Mouse (Mus musculus): ENCODE data around the gene Uqcr11. TPM values are rescaled to one million over a fixed set of nuclear protein-coding genes. Genes with fewer than 3 reads are reported as not detected.
A peak's percentile ranks its signal among the peaks of the same experiment; 100 is the strongest.

The Uqcr11 gene
- polyA plus RNA-seq, 1 experiment from 2014 or later, result 532 TPM

DNA sequence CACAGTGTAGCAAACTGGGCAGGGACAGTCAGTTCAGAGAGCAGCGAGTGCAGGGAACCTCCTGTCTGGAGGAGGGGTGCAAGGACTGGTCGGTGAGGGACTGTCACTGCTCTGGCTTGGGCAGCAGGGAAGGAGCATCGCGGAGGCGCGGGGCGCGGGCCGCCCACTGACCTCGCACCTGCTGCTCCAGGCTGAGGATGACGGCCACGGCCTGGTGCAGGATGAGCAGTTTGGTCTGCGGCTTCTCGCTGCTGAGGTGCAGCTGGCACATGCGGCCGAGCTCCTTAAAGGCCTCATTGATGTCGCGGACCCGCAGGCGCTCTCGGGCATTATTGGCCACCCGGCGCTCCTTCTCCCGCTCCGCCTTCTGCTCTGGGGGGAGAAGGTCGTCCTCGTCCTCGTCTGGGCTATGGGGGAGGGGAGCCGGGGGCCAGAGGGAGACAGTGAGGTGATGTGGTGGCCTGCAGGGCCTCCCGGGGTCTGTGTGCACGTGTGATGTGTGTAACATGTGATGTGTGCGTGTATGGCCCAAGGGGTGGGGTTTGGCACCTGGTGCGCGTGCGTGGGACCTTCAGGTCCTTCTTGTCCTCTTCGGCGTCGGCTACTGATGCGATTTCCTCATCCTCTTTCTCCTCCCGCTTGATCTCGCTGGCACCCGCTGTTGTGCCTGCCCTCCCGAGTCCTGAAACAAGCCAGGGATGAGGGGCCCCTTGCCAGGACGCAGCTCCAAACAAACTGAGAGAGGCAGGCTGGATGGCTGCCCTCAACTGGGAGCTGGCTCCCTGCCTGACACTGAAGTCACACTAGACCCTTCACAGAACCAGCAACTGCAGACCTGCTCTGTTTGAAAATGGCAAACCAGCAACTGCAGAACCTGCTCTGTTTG is 6.3 kb upstream of the Uqcr11 start:
- Histone ChIP-seq H3K9ac (replicated peaks; ENCODE audit: low read length) (no peak overlapping the region), H3K9me3 (ENCODE audit: control insufficient read depth, low read length) (no peaks in the 10 kb centered on the region), H3K4me1 (ENCODE audit: control insufficient read depth, insufficient read depth, low read length) (no peaks in the 10 kb centered on the region), H3K4me3 (replicated peaks; ENCODE audit: low read depth, low read length) (no peak overlapping the region), H3K4me2 (ENCODE audit: low read length) (no peak overlapping the region), H3K36me3 (ENCODE audit: control insufficient read depth, insufficient read depth, low read length) (peaks cover 85% of the 10 kb centered on the region), H3K27me3 (ENCODE audit: control insufficient read depth, insufficient read depth, low read length) (no peaks in the 10 kb centered on the region), H3K27ac (replicated peaks; ENCODE audit: low read depth, low read length) (no peak overlapping the region)
- WGBS, result 83% methylated on average over 44 of the region's 44 CpGs
- ATAC-seq (ENCODE audit: low FRiP score, low TSS enrichment) (no peak), DNase-seq (no peak)

- Histone ChIP-seq H3K4me1 (ENCODE audit: control insufficient read depth, insufficient read depth, low read length) (peaks cover 17% of the 10 kb centered on the region), H3K9me3 (ENCODE audit: control insufficient read depth, low read length) (no peaks in the 10 kb centered on the region), H3K27ac (replicated peaks; ENCODE audit: low read depth, low read length) (no peak overlapping the region), H3K9ac (replicated peaks; ENCODE audit: low read length) (no peak overlapping the region), H3K36me3 (ENCODE audit: control insufficient read depth, insufficient read depth, low read length) (peaks cover 49% of the 10 kb centered on the region), H3K4me2 (ENCODE audit: low read length) (0 out of 2 replicates have a peak overlapping the region, but pooled peaks have one; percentile 95), H3K4me3 (replicated peaks; ENCODE audit: low read depth, low read length) (no peak overlapping the region), H3K27me3 (ENCODE audit: control insufficient read depth, insufficient read depth, low read length) (no peaks in the 10 kb centered on the region)
- DNase-seq, result no peak
- no peak for ATAC-seq (ENCODE audit: low FRiP score, low TSS enrichment)
- 54% methylated on average over 4 of the region's 4 CpGs for WGBS
Observed at GRCm38 (mm10) chr10:80407924-80408323, 1.3 kb upstream of the Uqcr11 start.

DNA sequence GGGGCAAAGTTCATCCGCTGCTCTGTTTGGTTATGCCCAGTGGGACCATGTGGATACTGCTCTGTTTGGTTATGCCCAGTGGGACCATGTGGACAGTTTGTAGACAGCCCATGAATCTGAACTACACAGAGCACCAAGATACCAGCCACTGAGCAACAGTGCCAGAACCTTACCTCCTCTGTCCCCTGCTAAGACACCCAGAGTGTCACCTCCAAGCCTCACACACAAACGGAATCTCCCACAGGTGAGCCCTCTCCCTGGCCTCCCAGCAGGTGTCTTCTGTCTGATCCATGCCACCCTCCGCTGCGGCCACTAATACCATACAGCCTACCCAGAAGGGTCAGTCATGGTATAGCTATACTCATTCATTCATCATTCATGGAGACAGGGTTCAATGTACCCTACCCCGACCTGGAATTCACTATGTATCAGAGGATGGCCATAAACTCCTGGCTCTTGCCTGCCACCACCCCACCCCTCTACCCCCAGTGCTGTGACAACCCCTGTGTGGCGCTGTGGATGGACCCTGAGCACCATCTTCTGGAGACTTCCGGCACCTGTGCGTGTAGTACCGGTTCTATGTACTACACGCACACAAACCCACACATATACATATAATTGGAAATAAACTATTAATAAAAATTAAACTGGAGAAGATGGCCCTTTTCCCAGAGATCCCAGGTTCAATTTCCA is 1.0 kb downstream of the Uqcr11 start:
- H3K27me3 ChIP-seq (ENCODE audit: control insufficient read depth, insufficient read depth, low read length), result no peaks in the 10 kb centered on the region
- H3K27ac ChIP-seq (replicated peaks; ENCODE audit: low read depth, low read length), result no peak overlapping the region
- H3K4me1 ChIP-seq (ENCODE audit: control insufficient read depth, insufficient read depth, low read length), result peaks cover 18% of the 10 kb centered on the region
- DNase-seq (no peak), ATAC-seq (ENCODE audit: low FRiP score, low TSS enrichment) (no peak)
- H3K9ac ChIP-seq (replicated peaks; ENCODE audit: low read length), result peak overlapping the region; percentile 80
- H3K36me3 ChIP-seq (ENCODE audit: control insufficient read depth, insufficient read depth, low read length), result peaks cover 45% of the 10 kb centered on the region
- H3K9me3 ChIP-seq (ENCODE audit: control insufficient read depth, low read length), result no peaks in the 10 kb centered on the region
- 60% methylated on average over 10 of the region's 10 CpGs for WGBS
- peak overlapping the region; percentile 95 for H3K4me2 ChIP-seq (ENCODE audit: low read length)
- peak overlapping the region; percentile 81 for H3K4me3 ChIP-seq (replicated peaks; ENCODE audit: low read depth, low read length)

DNA sequence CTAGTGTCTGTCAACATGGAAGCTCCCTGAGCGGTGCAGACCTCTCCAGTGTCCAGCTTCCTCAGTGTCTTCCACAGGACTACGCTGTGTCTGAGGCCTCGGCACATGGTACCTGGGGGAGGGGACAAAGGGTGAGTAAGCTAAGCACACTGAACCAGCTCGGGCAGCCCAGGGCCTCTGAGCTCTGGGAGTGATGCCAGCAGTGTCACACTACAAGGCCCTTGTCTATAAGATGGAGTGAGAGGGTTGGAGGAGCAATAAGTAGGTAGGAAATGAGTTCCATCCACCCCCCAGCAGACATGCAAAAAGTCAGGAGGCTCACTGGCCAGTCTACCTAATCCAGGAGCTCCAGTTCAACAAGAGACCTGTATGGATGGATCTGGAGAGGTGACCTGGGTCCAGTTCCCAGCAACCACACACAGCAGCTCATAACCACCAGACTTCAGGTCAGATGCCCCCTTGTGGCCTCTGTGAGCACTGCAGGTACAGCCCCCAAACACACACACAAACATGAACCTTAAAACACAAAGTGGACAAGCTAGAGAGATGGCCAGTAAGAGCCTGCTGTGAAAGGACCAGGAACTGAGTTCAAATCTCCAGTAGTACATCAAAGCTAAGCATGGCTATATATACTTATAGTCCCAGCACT is 3.5 kb downstream of the Uqcr11 start:
- no peak for ATAC-seq (ENCODE audit: low FRiP score, low TSS enrichment)
- 91% methylated on average over 4 of the region's 4 CpGs for WGBS
- no peaks in the 10 kb centered on the region for H3K9me3 ChIP-seq (ENCODE audit: control insufficient read depth, low read length)
- H3K36me3 ChIP-seq (ENCODE audit: control insufficient read depth, insufficient read depth, low read length), result peaks cover 32% of the 10 kb centered on the region
- H3K27ac ChIP-seq (replicated peaks; ENCODE audit: low read depth, low read length), result no peak overlapping the region
- H3K4me1 ChIP-seq (ENCODE audit: control insufficient read depth, insufficient read depth, low read length), result peaks cover 26% of the 10 kb centered on the region
- DNase-seq, result no peak
- no peak overlapping the region for H3K4me3 ChIP-seq (replicated peaks; ENCODE audit: low read depth, low read length)
- H3K27me3 ChIP-seq (ENCODE audit: control insufficient read depth, insufficient read depth, low read length), result no peaks in the 10 kb centered on the region
- H3K9ac ChIP-seq (replicated peaks; ENCODE audit: low read length), result no peak overlapping the region
- no peak overlapping the region for H3K4me2 ChIP-seq (ENCODE audit: low read length)

GRCm38 (mm10) chr10:80400704-80401161 is 5.9 kb downstream of the Uqcr11 start:
- ATAC-seq (ENCODE audit: low FRiP score, low TSS enrichment) (no peak), DNase-seq (no peak)
- peak overlapping the region; percentile 92 for H3K4me2 ChIP-seq (ENCODE audit: low read length)
- H3K27me3 ChIP-seq (ENCODE audit: control insufficient read depth, insufficient read depth, low read length), result no peaks in the 10 kb centered on the region
- peaks cover 30% of the 10 kb centered on the region for H3K4me1 ChIP-seq (ENCODE audit: control insufficient read depth, insufficient read depth, low read length)
- H3K9me3 ChIP-seq (ENCODE audit: control insufficient read depth, low read length), result no peaks in the 10 kb centered on the region
- peak overlapping the region; percentile 99; the same call in 1 of the 2 replicates for H3K27ac ChIP-seq (replicated peaks; ENCODE audit: low read depth, low read length)
- no peak overlapping the region for H3K4me3 ChIP-seq (replicated peaks; ENCODE audit: low read depth, low read length)
- 86% methylated on average over 4 of the region's 4 CpGs for WGBS
- H3K36me3 ChIP-seq (ENCODE audit: control insufficient read depth, insufficient read depth, low read length), result peaks cover 39% of the 10 kb centered on the region
- H3K9ac ChIP-seq (replicated peaks; ENCODE audit: low read length), result 0 out of 2 replicates have a peak overlapping the region, but pooled peaks have one; percentile 56

GRCm38 (mm10) chr10:80399973-80400703 is 6.5 kb downstream of the Uqcr11 start:
- Histone ChIP-seq H3K4me3 (replicated peaks; ENCODE audit: low read depth, low read length) (peak overlapping the region; percentile 74), H3K4me2 (ENCODE audit: low read length) (peak overlapping the region; percentile 92), H3K9me3 (ENCODE audit: control insufficient read depth, low read length) (no peaks in the 10 kb centered on the region), H3K36me3 (ENCODE audit: control insufficient read depth, insufficient read depth, low read length) (peaks cover 45% of the 10 kb centered on the region), H3K4me1 (ENCODE audit: control insufficient read depth, insufficient read depth, low read length) (peaks cover 24% of the 10 kb centered on the region), H3K27me3 (ENCODE audit: control insufficient read depth, insufficient read depth, low read length) (no peaks in the 10 kb centered on the region), H3K27ac (replicated peaks; ENCODE audit: low read depth, low read length) (peak overlapping the region; percentile 99), H3K9ac (replicated peaks; ENCODE audit: low read length) (peak overlapping the region; percentile 56)
- 15% methylated on average over 17 of the region's 17 CpGs for WGBS
- DNase-seq (no peak), ATAC-seq (ENCODE audit: low FRiP score, low TSS enrichment) (no peak)

GRCm38 (mm10) chr10:80399191-80399972 is 7.2 kb downstream of the Uqcr11 start, which contains the start of gene Mbd3:
Gene Mbd3 (minus strand): TSS chr10:80399550.
- Histone ChIP-seq H3K4me2 (ENCODE audit: low read length) (peak within 1 kb of the TSS; percentile 92), H3K36me3 (ENCODE audit: control insufficient read depth, insufficient read depth, low read length) (peaks cover 52% of the 10 kb centered on the region), H3K27ac (replicated peaks; ENCODE audit: low read depth, low read length) (peak within 1 kb of the TSS; percentile 99), H3K9ac (replicated peaks; ENCODE audit: low read length) (peak within 1 kb of the TSS; percentile 89), H3K9me3 (ENCODE audit: control insufficient read depth, low read length) (no peaks in the 10 kb centered on the region), H3K4me3 (replicated peaks; ENCODE audit: low read depth, low read length) (peak within 1 kb of the TSS; percentile 74), H3K4me1 (ENCODE audit: control insufficient read depth, insufficient read depth, low read length) (peaks cover 23% of the 10 kb centered on the region), H3K27me3 (ENCODE audit: control insufficient read depth, insufficient read depth, low read length) (no peaks in the 10 kb centered on the region)
- WGBS, result under 1% methylated on average over 81 of the region's 82 CpGs
- peak; percentile 100 for DNase-seq
- peak; percentile 96 for ATAC-seq (ENCODE audit: low FRiP score, low TSS enrichment)
